ENCODE assay signal across 25 mouse cellular contexts in genomic region chr6:111781710-111782481, GRCm38 (mm10).
A peak's percentile ranks its signal among the peaks of the same experiment; 100 is the strongest.
DNase-seq lines count a peak whose midpoint lies in the region; ATAC-seq lines count a peak whose summit lies in the region.
"Had no signal": no experiment of that assay in that cellular context is flagged by ENCODE, and none has a peak within 500 bp of the region (broad histone marks: within the 10 kb centered on the region; RNA-seq: fewer than 3 reads in every experiment).

No protein-coding gene starts in this region.

- DNase-seq in Muller cell, postnatal 12 days (ENCODE audit: inconsistent ontology term) = peak; percentile 11
- peak; percentile 9 for DNase-seq in embryo, embryonic 10.5 days (ENCODE audit: low spot score)
- no peak for DNase-seq in MN1 (ENCODE audit: low spot score)
- DNase-seq in urinary bladder, adult 18-20 months (ENCODE audit: low spot score in 2 of 2) = no peak
- no peak for DNase-seq in adrenal gland, postnatal 4 days (ENCODE audit: low spot score in 2 of 2)
- DNase-seq: adrenal gland, postnatal 14 days; cerebellum, adult 11-12 months; cerebellum, postnatal 25 days; gastrocnemius, postnatal 10 days; heart, adult 18-20 months; kidney, postnatal 4 days; layer of hippocampus, adult 9-11 months; liver, embryonic 13.5 days; lung, embryonic 14.5 days; lung, postnatal 36 days; right cerebral cortex, postnatal 25 days; thymus, adult 18-20 months had no signal

- no peaks in the 10 kb centered on the region for H3K9me3 ChIP-seq in hindbrain, embryonic 15.5 days
- H3K9me3 ChIP-seq in neural tube, embryonic 12.5 days = no peaks in the 10 kb centered on the region
- H3K9me3 ChIP-seq: forebrain, embryonic 12.5 days; heart, embryonic 15.5 days; kidney, embryonic 15.5 days; limb, embryonic 12.5 days; liver, embryonic 13.5 days; stomach, embryonic 15.5 days had no signal

- no peak overlapping the region for H3K9ac ChIP-seq in hindbrain, embryonic 15.5 days
- no peak overlapping the region for H3K9ac ChIP-seq in neural tube, embryonic 12.5 days
- H3K9ac ChIP-seq: forebrain, embryonic 12.5 days; heart, embryonic 15.5 days; kidney, embryonic 15.5 days; limb, embryonic 12.5 days; liver, embryonic 13.5 days; lung, embryonic 14.5 days; stomach, embryonic 15.5 days had no signal

- 35% methylated on average over 5 of the region's 5 CpGs for WGBS in hindbrain, embryonic 15.5 days
- 44% methylated on average over 5 of the region's 5 CpGs for WGBS in neural tube, embryonic 12.5 days

- ATAC-seq in hindbrain, embryonic 15.5 days (ENCODE audit: low FRiP score, low read depth) = peak; percentile 89
- peak; percentile 80 for ATAC-seq in neural tube, embryonic 12.5 days (ENCODE audit: low FRiP score, low read depth)
- ATAC-seq: intestine, postnatal 0 days had no signal

- no peaks in the 10 kb centered on the region for H3K4me1 ChIP-seq in hindbrain, embryonic 15.5 days (replicated peaks)
- no peaks in the 10 kb centered on the region for H3K4me1 ChIP-seq in neural tube, embryonic 12.5 days
- H3K4me1 ChIP-seq: forebrain, embryonic 12.5 days; heart, embryonic 15.5 days; kidney, embryonic 15.5 days; limb, embryonic 12.5 days; liver, embryonic 13.5 days; stomach, embryonic 15.5 days had no signal

- no peak overlapping the region; the same call in 1 of the 2 replicates for H3K27ac ChIP-seq in hindbrain, embryonic 15.5 days (replicated peaks)
- H3K27ac ChIP-seq in neural tube, embryonic 12.5 days = no peak overlapping the region
- H3K27ac ChIP-seq: forebrain, embryonic 12.5 days; heart, embryonic 15.5 days; kidney, embryonic 15.5 days; limb, embryonic 12.5 days; liver, embryonic 13.5 days; stomach, embryonic 15.5 days had no signal

- H3K4me2 ChIP-seq in hindbrain, embryonic 15.5 days = no peak overlapping the region
- H3K4me2 ChIP-seq in neural tube, embryonic 12.5 days (replicated peaks) = no peak overlapping the region
- H3K4me2 ChIP-seq: forebrain, embryonic 12.5 days; heart, embryonic 15.5 days; kidney, embryonic 15.5 days; limb, embryonic 12.5 days; liver, embryonic 13.5 days; lung, embryonic 14.5 days; stomach, embryonic 15.5 days had no signal

- H3K4me3 ChIP-seq in hindbrain, embryonic 15.5 days = no peak overlapping the region
- H3K4me3 ChIP-seq in neural tube, embryonic 12.5 days = no peak overlapping the region
- H3K4me3 ChIP-seq: forebrain, embryonic 12.5 days; heart, embryonic 15.5 days; kidney, embryonic 15.5 days; limb, embryonic 12.5 days; liver, embryonic 13.5 days; stomach, embryonic 15.5 days had no signal

- no peaks in the 10 kb centered on the region for H3K36me3 ChIP-seq in hindbrain, embryonic 15.5 days
- no peaks in the 10 kb centered on the region for H3K36me3 ChIP-seq in neural tube, embryonic 12.5 days
- H3K36me3 ChIP-seq: forebrain, embryonic 12.5 days; heart, embryonic 15.5 days; kidney, embryonic 15.5 days; limb, embryonic 12.5 days; liver, embryonic 13.5 days; stomach, embryonic 15.5 days had no signal

- H3K27me3 ChIP-seq in hindbrain, embryonic 15.5 days = no peaks in the 10 kb centered on the region
- H3K27me3 ChIP-seq in neural tube, embryonic 12.5 days (replicated peaks) = no peaks in the 10 kb centered on the region
- H3K27me3 ChIP-seq: forebrain, embryonic 12.5 days; heart, embryonic 15.5 days; kidney, embryonic 15.5 days; limb, embryonic 12.5 days; liver, embryonic 13.5 days; stomach, embryonic 15.5 days had no signal

Comparison
In these comparisons a context has a peak if more than half of its experiments do, and no peak if none do; other contexts are left out.
1. DNase-seq: peak in Muller cell, postnatal 12 days (single experiment) and embryo, embryonic 10.5 days (single experiment); none in MN1 (single experiment), urinary bladder, adult 18-20 months (0 of 2) and adrenal gland, postnatal 4 days (0 of 2).